Mouse (Mus musculus): ENCODE data around the gene 4930442H23Rik.
"Not testable (repeated sequence)": the region's sequence is repeated elsewhere in the genome, so short reads cannot be mapped to it uniquely, and the experiment has no call there.

Gene 4930442H23Rik

DNA sequence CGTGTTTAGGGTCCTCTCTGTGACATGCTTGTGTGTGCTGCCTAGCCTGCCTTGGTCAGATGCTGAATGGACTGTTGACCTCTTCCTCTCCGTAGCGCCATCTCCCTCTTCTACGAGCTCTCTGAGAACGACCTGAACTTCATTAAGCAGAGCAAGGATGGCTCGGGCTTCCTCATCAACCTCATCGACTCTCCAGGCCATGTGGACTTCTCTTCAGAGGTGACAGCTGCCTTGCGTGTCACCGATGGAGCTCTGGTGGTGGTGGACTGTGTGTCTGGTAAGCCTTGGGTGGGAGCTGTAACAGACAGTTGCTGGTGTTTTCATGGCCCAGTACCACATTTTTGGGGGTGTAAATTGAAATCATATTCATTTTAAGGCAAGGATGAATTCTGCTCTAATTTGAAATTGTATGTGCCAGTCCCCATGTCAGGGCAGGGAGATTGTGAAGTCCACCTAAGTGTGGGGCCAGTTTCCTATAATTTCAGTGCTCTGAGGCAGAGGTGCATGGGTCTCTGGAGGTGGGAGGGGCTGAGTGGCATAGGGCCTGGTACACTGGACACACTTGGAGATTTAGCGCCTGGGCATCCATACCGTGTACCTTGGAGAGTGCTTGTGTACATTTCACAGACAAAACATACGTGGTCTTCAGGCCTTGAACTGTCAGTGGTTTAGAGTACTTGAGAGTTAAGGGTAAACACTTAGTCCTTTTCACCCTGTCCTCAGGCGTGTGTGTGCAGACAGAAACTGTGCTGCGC lies 5.5 kb downstream of the 4930442H23Rik start:
- no peak for DNase-seq (ENCODE audit: low spot score)

DNA sequence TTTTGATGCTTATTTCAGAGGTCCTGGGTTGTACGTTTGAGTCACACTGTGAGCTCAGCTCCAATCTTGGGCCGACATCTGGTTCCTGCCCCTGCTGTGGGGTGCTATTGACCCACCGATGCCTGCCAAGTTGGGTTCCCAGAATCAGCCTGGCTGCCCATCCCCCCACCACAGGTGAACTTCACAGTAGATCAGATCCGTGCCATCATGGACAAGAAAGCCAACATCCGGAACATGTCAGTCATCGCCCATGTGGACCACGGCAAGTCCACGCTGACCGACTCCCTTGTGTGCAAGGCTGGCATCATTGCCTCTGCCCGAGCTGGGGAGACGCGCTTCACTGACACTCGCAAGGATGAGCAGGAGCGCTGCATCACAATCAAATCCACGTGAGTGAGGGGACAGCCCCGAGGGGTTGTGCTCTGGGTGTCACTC lies 6.1 kb downstream of the 4930442H23Rik start:
- DNase-seq (ENCODE audit: low spot score): no peak

DNA sequence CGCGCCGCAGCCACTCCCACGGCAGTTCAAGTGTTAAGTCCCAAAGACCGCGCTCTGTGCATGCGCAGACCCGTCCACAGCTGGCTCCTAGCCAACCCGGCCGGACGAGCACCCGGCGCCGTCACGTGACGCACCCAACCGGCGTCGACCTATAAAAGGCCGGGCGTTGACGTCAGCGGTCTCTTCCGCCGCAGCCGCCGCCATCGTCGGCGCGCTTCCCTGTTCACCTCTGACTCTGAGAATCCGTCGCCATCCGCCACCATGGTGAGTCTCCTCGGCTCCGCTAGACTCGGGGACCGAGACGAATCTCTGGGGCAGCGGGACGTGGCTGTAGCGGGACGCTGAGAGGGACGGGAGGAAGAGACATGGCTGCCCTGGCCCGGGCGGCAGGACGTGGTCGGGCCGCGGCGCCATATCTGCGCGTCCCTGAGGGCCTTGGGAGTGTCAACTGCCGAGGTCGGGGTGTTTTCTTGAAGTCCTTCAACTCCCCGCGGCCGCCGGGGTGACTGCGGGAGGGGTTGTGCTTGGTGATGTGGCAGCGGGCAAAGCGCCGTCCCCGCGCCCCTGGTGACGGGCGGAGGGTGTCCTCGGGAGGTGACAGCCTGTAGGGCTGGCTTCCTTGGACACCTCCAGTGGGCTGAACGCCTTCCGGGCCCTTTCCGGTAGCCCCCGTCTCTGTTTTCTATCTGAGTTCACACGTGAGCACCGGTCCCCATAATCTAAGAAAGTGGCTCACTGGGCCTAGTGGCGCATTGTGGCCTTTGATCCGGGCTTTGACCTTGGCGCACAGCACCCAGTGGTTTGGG lies 7.0 kb downstream of the 4930442H23Rik start, which contains the start of gene Eef2:
TSS of gene Eef2 (plus strand) at position 166 of the 806 bp plus-strand sequence.
- peak; percentile 95 for DNase-seq (ENCODE audit: low spot score)

DNA sequence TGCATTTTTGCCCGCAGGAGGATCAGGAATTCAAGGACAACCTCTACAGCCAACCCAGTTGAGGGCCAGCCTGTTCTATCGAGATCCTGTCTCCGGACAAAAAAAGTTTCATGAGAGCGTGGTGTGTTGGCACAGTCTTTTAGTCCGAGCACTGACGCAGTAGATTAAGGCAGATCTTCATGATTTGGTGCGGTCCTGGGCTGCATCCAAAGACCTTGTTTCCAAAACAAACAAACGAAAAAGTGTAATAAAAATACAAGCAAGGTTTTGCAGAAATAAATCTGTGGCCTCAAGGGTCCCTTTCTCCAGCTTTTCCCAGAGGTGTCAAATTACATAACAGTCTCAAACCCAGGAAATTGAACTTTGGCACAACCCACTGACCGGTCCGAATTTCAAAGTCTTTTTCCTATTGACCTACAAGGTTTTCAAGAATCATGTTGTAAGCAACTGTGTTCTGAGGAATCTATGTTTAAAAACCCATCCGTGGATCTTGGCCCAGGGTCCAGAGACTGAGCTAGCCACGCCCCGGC lies 7.6 kb downstream of the 4930442H23Rik start:
- DNase-seq (ENCODE audit: low spot score): no peak

DNA sequence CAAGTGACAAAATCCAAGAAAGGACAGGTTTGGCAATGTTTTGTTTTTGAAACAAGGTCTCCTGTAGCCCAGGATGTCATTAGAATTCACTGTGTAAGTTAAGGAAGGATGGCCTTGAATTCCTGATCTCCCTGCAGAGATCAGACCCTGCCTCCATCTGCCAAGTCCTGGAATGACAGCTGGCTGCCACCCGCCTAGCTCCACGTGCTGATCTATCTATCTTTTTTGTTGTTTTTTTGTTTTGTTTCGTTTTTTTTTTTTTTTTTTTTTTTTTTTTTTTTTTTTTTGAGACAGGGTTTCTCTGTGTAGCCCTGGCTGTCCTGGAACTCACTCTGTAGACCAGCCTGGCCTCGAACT lies 8.3 kb downstream of the 4930442H23Rik start:
- DNase-seq (ENCODE audit: low spot score): not testable (repeated sequence)

DNA sequence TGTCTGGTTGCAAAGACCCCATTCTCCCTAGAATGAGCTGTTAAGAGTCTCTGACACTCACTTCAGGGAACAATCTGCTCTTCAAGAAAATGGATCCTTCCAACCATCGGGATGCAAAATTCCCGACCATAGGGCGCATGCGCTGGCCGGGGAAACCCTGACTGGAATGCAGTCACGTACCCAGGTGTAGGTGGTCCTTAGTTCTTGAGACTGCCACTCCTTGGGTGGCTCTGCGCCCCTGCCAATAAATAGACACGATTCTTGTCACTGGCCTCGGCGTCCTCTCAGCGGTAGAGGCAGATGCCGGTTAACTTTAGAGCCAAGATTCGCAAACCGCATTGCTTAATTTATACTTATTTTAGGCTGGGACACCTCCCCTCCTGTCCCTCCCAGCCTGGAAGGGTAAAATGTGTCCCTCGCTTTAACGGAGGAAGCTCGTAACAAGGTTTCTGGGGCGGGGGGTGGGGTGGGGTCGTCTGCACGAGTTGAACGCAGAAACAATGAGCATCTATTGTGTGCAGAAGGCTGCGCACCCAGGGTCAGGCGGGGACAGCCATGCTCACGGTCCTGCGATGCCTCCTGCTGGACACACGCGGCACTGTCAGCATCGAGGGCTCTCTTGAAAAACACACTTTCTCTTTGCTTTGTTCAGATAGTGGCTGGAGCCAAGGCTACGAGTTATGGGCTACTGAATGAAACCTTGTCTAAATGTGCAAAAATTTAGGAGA lies 8.9 kb downstream of the 4930442H23Rik start:
- peak; percentile 80 for DNase-seq (ENCODE audit: low spot score)

DNA sequence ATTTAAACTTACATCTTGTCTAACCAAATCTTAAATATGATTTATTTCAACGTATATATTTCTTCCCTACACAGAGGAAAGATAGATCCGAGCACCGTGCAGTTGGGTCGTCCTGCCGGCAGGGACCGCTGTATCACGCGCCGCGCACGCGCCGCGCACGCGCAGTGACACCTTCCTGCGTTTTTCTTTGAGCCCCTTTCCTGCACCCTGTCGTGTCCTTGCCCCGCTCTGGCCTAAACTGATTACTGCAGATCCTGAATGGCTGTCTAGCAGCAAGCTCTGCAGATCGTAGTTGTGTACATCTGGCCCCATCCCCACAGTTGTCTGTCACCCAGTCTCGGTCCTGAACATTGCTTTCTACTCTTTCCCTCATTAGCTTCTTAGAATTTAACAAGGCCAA lies 10.5 kb downstream of the 4930442H23Rik start:
- no peak for DNase-seq (ENCODE audit: low spot score)

DNA sequence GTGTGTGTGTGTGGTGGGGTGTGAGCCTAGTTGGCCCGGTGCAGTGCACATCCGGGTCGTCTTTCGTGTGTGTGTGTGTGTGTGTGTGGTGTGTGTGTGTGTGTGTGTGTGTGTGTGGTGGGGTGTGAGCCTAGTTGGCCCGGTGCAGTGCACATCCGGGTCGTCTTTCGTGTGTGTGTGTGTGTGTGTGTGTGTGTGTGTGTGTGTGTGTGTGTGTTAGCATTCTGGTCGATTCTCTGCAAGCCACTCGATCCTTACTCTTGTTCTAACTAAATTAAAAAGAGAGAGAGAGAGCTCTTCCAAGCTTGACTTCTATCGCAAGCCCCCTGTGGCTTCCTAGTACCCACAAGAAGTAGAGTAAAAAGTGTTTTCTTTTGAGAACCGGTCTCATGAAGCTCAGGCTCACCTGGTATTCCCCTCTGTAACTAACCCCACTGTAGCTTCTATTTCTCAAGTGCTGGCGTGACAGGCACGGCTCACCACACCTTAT lies 14.2 kb downstream of the 4930442H23Rik start:
- not testable (repeated sequence) for DNase-seq (ENCODE audit: low spot score)

DNA sequence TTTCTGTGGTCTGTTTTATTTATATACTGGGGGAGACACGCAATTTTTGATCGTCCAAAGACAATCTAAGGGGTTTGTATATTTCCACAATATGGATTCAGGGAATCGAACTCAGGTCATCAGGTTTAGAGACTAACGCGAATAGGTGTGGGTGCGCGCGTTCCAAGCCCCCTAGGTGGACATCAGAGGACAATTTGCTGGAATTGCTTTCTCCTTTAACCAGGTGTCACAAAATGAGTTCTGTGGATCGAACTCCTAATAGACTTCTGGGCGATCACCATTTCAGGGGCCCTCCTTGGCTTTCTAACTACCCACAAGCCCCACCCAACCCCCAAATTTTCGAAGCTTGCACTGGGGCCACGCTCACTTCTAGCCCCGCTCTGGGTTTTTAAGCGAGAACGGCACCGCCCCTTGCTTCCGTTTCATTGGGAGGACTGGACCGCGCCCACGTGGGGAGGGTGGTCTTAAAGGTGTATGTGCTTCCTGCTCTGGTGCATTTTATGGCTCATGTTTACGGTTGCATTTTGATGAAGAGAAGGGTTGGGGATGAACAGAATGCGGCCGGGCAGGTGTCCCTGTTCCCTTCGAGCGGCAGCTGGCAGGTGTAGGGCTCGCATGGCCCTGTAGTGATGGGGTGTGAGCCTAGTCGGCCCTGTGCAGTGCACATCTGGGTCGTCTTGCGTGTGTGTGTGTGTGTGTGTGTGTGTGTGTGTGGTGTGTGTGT lies 15.0 kb downstream of the 4930442H23Rik start:
- DNase-seq (ENCODE audit: low spot score): no peak

DNA sequence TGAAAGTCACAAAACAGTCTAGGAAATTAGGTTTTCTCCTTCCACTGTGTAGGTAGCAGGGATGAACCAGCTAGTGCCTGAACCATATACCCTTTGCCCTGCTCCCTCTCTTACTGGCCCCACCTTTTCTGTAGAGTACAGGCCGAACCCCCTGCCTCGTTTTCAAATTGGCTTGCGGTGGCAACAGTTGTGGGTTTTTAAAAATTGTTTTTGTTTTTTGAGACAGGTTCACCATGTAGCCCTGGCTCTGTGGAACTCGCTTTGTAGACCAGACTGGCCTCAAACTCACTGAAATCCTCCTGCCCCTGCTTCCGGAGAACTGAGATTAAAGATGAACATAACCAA lies 15.6 kb downstream of the 4930442H23Rik start:
- no peak for DNase-seq (ENCODE audit: low spot score)

DNA sequence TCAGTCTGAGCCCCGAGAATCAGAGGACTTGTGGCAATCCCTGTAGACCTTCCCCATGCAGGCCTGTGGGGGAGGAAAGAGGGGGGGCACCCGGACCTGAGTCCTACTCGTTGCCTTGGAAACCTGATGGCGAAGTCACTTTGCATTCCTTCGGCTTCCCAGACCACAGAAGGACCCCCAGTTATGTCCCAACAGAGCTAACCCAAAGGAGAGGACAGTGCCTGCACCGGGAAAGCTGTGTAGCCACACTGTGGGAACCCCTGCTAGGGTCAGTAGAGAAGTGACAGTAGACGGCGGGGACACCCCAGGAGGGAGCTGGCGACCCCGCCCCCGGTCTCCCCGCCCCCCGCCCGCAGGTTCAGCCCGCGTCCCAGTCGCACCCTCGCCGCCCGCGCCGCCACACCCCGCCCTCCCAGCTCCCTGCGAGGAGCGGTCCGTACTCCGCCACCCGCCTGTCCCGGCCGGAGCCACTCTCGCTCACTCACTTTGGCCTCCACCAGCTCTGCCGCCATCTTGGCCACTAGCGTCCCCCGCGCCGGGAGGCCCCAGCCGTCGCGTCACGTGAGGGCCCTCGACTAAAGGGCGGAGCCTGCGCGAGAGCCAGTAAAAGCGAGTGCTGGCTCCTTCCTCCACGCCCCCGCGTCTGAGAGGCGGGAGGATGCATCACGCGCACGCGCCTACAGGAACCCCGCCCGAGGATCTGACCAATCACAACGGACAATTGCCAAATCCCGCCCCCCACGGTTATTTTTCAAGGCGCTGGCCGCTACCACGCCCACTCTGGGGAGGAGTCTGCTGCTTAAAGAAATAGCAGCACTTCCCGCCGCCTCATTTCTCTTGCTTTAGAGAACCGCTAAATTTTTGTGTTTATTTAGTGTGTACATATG lies 16.2 kb downstream of the 4930442H23Rik start, which contains the start of gene Pias4:
TSS of gene Pias4 (minus strand) at position 724 of the 887 bp plus-strand sequence.
- DNase-seq (ENCODE audit: low spot score): peak; percentile 99

DNA sequence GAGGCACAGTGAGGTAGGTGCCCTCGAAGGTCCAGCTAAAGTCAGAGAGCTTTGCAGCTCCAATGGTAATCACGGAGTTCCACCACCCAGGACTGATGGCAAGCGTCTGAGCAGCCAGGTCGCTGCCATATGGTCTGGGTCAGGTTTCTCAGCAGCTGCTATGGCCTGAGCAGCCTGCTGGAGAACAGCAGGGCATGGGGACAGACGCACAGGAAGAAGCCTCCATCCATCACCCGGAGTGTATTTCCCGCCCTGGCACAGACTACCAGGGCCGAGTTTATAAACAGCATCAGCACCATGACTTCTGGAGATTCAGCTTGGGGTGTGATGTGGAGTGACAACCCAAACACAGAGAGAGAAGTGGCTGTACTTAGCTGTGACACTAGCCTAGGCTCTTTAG lies 18.5 kb downstream of the 4930442H23Rik start:
- DNase-seq (ENCODE audit: low spot score): no peak

DNA sequence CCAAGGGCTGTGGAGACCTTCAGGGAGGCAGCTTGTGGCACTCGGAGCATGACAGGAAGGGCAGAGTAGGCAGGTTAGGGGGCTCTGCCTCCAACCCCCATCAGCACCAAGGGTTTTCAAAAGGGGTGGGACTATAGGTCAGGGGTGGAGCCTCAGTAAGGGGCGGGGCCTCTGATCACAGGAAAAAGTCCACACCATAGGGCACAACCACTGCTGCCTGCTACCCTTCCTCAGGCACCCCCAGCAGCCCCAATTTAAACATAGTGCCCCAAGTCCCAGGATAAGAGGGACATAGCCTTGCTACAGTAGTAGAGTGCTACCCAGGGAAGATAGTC lies 21.4 kb downstream of the 4930442H23Rik start:
- DNase-seq (ENCODE audit: low spot score): no peak

DNA sequence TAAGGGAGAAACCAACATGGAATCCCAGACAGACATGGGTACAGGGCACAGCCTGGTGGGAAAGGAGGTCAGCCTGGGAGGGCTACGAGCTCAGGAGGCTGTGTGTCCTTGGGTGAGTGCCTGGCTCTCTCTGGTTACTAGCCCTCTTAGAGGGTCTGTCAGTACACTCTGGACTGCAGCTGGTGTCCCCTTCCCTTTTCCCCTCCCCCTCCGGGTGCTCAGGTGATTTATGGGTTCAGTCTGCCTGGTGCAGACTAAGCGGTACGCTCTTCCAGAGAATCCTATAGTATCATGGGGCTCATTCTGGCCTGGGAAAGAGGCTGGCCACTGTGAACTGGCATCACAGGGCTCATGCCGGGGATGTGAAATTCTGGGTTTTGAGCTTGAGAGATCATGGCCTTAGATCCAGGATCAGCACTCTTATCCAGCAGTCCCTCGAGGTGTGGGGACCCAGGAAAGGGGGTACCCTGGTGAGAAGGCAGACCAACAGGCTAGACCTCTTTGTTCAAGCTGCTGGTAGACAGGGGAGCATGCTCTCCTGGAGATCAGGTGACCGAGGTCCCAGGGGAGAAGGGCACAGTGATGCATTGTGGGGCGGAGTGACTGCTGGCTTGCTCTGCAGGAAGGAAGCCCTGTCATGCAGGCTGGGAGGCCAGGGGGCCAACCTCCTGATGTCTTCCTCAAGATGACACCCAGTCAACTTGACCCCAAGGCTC lies 21.9 kb downstream of the 4930442H23Rik start:
- no peak for DNase-seq (ENCODE audit: low spot score)

DNA sequence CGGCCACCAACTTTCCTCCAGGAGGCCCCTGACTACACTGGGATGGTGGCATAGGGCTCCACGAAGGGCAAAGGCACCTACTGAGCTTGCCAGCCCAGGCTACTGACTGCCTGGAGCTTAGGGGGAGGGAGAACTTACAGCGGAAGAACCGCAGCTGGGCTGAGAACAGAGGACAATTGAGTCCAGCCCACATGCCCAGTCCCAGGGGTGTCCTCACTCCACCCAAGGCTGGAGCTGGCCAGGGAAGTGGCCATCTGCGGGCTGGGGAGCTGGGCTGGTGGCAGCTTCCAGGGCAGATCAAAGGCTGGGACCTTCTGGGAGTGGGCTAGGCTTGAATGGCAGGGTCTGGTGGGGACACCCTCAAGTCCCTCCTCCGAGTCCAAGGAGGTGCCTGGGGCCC lies 28.9 kb downstream of the 4930442H23Rik start:
- DNase-seq (ENCODE audit: low spot score): no peak

DNA sequence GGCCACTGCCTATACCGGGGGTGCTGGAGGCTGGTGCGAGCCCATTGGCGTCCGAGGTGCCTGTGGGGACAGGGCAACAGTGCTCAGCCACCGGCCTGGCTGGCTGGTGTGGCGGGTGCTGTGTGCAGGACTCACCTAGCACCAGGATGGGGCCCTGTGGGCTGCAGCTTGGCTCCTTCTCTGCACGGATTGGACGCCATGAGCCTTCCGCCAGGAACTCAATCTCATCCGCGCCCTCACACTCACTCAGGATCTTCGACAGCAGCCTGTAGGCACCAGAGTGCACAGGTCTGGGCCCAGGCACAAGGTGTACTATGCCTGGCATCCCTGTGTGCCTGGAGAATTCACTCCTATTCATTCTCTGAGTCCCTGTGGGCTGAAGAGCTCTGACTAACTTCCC lies 29.3 kb downstream of the 4930442H23Rik start:
- DNase-seq (ENCODE audit: low spot score): no peak

DNA sequence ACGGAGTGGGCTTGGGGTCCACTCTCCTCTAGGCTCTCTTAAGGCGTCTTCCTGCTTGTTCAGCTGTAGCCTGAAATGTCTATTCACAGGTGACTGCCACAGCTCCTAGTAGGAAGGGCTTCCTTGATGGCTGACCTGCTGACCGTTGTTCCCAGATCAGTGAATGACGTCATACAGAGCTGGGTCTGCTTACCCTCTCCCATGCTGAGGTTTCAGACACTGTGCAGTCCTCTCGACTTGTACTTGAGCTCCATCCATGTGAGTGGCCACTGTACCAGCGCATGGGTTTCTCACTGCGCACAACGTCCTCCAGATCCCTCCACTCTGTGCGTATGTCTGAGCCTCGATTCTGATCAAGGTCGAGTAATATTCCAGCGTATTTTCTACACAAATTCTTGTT lies 31.0 kb downstream of the 4930442H23Rik start:
- no peak for DNase-seq (ENCODE audit: low spot score)

DNA sequence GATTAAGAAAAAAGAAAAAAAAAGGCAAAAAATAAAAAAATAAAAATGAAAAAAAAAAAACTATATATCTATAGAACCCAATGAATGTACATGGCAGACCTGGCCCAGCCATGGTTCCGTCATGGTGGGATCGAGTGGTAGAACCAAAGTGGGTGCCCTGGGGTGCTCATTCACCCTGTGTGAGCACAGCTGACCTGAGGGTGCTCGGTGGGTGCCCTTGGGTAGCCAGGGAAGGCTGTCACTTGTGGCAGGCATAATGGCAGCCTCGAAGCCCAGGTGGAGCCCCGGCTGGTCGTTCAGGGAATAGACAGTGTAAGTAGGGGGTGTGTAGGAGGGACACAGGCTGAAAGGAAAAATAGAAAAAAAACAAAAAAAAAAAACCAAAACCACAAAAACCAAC lies 32.4 kb downstream of the 4930442H23Rik start:
- DNase-seq (ENCODE audit: low spot score): no peak

DNA sequence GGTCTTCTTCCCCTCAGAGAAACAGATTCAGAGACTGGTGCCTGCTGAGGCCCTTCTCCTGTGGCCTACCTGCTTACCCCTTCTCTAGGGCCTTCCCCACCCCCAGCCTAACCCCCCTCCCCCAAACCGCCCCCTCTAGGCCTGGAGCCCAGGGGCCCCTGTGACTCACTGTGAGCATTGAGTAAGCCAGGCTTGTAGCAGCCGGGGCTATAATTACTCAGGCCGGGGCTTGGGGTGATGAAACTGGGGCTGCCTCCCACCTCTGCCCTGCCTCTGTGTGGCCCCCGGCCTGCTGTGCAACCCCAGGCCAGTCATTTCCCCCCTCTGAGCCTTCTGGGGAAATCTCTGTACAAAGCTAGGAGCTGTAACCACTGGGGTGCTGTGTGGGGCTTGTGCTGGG lies 37.4 kb downstream of the 4930442H23Rik start:
- no peak for DNase-seq (ENCODE audit: low spot score)

DNA sequence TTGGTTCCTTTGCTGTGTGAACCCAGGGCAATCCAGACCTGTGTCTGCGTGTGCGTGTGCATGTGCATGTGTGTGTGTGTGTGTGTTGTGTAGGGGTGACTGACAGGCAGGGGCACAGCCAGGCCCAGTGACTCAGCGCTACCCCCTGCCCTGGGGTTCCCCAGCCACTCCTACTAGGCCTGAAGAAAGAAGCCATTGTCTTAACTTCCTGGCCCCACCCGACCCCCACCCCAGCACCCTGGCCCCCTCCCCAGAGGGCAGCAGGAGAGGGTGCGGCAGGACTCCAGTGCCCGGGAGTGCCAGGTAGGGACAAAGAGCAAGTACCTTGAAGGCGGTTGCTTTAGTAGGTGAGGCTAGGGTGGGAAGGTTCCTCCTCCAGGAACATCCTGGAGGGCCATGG lies 37.9 kb downstream of the 4930442H23Rik start:
- DNase-seq (ENCODE audit: low spot score): no peak
